Mouse (Mus musculus): ENCODE data around the gene Mast4. TPM values are rescaled to one million over a fixed set of nuclear protein-coding genes. Genes with fewer than 3 reads are reported as not detected.

Gene Mast4
- total RNA-seq, 2 experiments from 2014 or later: 80.4 to 89.0 TPM

DNA sequence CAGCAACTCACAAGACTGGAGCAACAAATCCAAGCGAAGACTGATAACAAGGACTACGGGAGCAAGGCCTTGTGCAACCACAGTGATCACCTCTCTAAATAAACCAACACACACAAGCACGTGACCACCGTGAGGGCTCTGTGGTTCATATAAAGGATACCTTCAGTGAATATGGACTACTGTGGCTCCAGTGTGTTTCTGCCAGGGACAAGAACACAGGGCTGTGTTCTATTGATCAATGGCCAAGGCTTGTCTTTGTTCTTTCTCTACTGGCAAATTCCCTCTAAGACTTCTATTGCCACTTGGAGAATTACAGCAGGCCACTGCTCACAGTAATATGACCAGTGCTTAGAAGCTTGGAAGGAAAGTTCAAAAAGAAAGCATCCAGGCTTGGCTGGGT lies 291.3 kb downstream of the Mast4 start:
- DNase-seq: no peak

DNA sequence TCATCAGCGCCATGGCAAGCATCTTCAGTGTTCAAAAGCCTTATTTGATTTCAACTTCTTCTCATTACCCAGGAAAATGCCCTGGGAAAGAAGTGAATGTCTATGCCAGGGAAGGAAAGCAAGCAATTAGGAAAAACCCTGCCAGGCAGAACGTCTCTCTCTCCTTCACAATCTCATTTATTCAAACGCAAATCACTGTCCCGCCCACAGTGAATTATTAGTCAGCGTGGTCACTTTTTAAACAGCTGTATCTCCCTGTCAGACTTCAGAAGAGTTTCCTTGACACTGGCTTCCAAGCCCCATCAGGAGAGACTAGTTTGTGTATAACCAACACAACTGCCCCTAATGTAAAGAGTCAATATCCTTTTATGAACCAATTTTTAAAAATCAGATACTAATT lies 296.8 kb downstream of the Mast4 start:
- DNase-seq: no peak

DNA sequence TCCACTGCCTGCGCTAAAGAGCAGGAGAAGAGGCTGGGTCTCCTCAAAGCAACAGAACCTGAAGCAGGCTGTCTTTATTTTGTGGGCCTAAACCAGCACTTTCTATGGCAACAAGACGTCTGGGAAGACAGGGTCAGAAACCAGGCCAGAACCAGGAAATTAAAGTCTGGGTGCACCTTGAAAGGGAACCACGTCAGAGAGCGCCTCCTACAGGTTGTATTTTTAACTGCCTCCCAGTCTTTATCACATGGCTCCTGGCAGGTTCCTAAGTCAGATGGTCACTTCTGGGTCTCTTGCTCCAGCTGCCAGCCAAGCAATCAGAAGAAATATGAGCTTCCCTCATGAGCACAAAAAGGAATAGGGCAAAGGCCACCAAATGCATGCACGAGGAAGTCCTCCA lies 304.9 kb downstream of the Mast4 start:
- no peak for DNase-seq

DNA sequence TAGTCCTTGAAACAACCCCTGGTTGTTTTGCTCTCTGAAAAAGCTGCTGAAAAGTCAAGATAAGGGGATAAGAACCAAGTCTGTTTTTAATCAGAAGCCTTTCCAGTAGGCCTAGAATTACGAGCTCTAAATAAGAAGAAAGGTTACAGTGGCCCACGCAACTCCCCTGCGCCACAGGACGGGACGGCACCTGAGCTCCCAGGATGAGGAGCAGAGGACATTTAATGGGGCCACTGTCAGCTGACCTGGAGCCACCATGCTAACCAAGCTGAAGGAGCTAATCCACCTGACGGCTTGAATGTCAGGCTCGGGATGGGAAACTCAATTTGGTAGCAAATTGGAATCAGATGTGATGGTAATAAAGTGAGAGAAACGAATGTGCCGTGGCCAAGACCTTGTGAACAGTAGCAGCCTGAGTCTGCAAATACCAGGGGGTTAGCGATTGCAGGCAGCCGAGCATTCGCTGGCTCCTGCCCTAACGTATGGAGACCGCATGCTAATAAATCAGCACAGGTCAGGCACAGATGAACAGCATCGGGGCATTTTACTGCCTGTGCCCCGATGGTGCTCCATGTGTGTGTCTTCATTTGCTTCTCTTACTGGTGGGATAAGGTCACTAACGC lies 306.7 kb downstream of the Mast4 start:
- no peak for DNase-seq

DNA sequence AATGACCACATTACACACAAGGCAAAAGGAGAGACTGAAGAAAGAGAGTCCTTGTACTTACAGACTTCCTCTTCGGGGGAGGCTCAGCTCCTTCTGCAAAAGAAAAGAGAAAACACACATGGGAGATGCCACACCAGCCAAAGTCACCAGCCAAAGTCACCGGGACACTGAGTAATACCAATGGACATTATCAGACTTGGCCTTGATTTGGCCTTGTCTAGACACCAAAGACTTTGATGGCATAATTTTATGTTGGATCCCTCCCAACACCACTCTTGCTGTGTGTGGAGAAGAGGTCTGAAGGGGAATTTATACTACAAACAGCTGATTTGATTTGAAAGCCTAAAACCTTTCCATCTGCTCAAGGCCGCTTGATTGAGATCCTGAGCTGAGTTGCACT lies 308.8 kb downstream of the Mast4 start:
- no peak for DNase-seq

DNA sequence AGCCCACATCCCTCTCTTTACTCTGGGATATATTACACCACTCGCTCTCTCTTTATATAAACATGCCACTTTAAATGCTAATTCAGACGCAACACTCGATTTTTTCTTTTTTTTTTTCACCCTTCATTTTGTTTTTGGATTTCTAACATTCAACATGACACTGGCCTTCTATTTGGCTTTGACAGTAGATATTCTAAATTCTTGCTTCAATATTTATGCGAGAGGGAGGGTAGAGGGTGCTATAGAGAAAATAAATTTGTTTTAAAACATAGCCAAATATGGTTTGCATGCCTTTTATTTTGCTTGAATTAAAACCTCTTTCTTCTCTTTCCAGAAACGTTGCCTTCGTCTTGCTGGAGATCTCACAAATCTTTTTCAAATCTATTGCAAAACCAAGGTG lies 315.8 kb downstream of the Mast4 start:
- no peak for DNase-seq

DNA sequence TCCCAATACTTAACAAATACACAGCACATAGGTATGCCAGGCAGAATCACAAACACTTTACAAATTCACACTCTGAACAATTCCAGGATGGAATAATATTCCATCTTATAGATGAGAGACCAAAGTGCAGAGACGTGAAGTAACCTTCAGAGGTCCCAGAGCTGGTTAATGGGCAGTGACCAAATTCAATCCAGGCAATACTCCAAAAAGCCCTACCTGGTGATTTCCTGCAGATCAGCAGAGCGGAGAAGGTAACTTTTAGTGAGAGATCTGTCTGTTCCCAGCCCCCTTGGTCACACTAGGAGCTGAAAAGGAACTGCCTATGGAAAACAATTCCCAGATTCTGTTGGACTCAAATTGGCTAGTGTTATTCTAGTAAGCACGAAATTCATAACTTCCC lies 316.6 kb downstream of the Mast4 start:
- no peak for DNase-seq

DNA sequence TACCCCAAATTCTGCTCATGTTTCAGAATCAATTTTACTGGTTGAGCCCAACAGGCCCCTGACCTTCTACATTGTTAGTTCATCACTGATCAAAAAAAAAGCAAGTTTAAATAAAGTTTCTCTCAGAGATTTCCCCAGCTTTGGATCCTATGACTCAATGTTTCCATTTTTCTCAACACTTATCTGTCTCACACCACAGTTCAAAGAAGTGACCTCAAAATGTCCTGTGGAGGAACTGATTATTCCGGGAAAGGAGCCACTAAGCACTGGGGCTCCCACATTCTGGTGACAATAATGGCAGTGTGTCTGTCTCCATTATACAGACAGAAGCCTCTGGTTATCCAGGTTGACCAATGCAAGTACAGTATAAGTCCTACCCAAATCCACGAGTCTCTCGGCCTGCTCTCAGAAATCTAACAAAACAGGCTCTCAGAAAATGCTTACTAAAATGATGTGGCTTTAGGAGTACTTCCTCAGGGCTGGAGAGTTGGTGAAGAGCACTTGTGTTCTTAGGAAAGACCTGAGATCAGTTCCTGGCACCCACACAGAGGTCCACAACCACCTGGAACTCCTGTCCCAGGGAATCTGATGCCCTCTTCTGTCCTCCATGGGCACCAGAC lies 319.1 kb downstream of the Mast4 start:
- DNase-seq: no peak

DNA sequence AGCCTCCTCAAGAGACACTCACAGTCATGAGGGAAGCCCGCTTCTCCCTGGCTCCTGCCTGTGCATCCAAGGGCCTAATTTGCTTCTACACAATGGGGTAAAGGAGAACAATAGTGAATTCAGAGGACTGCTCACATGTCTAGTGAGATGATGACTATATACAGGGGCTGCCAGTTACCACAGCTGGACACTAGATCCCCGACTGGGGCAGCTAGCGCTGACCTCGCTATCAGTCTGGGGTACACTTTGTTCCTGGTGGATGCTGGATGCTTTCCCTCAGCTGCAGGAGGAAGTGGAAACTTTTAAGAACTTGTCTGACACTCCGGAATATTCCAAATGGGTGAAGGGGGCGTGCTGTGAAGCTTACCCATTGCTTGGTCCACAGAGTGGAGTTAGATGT lies 319.7 kb downstream of the Mast4 start:
- peak; percentile 15 for DNase-seq

DNA sequence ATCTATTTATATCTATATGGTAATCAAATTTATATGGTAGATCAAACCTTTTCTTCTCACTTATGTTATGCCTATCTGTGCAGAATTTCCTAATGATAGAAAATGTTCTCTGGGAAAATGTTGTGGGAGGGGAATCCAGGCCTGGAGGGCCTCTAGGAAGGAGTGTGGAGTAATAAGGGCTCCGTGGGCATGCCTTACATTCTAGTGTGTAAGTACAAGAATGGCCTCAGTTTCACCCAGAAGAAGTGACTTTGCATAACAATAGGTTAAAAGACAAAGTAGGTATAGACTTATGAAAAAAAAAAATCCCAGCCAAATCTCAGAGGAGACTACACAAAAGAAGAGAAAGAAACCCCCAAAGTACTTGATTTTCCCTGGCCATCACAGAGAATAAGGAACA lies 320.1 kb downstream of the Mast4 start:
- no peak for DNase-seq

DNA sequence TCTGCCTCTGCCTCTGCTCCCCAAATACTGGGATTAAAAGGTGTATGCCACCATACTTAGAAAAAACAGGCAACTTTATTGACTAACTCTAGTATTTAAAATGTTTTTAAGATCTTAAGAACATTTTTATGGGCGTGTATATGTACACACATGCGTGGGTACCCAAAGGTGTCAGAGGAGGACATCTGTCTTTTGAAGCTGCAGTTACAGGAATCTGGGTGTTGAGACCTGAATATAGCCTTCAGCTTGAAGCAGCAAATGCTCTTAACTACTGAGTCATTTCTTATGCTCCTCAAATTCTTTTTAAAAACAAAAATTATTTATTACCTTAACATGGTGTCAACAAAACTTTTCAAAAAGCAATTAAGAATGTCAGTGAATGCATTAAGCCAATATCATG lies 329.1 kb downstream of the Mast4 start:
- DNase-seq: no peak

DNA sequence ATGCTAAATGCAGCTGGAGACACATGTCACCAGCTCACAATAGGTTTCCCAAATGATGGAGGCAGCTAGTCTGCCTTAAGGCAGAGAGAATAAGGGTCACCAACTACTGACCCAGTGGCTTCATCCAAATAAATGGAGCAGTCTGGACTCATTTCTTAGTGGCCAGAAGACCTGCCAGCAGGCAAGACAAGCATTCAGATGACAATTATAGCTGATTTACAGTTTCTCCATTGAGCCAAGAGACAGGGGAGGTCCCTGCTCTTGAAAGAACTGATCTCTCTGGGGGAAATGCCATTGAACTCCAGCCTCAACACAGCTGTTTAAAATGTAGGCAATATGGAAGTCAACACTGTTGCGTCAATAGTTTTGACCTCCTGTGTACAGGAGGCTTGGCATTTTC lies 332.5 kb downstream of the Mast4 start:
- no peak for DNase-seq

DNA sequence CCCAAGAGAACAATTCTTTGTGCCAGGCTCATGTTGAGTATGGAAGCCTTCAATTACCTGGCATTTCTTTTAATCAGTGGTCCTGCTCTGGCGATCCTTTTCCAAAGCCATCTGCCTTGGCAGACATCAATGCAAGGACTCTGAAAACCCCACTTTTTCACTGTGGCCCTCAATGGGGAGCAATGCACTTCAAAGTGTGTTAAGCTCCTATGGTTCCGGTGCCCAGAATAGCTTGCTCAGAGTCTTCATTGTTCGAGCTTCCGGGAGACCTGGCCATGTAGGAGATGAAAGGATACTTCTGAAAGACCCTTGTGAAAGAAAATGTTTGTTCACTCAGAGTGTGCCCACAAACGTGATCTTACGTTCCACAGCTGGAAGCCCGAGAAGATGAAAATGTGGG lies 333.4 kb downstream of the Mast4 start:
- no peak for DNase-seq

DNA sequence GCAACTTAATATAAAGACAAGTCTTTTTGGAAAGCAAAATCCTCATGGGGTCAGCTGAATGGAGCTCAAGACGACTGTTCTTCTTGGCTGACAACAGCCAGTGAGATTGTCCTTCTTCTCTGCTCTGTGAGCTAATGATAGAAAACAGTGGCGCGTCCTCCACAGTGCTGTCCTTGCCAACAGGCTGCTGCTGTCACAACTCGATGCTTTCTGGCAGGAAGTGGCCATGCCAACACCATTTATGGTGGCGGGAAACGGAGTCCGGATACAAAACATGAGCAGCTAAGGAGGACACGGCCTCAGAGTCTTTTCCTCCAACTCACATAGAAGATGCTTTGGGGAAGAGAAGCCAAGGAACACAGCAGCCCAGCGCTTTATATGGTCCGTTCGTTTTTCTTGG lies 340.2 kb downstream of the Mast4 start:
- DNase-seq: peak; percentile 49

DNA sequence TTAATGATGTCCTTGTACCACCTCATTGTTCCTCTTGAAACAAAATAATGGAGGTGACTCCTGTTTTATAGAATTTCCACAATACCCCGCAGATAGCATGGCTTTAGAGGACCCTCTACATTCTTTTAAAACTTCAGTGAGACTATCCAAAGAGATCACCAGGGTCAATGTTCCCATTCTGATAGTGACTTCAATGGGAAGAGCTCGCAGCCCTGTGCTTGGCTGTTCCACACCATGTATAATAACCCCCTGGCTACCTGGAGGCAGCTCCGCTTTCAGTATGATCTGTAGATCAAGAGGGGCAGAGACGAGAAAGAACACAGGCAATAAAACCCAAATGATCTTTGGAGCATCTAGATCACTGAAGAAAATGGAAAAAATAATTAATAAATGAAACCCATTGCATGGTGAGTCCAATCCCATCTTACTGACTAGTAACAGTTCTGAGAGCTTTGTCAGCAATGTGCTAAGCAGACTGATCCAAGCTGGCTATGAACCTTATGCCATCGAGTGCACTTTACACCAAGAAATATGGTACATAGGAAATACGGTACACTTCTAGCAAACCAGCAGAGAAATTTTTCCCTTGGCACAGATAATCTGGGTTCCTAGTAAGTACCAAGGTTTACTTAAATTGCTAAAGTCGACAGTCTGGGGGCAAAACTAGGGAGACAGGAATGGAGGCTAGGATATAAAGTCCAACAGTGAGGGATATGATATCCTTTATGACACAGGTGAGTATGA lies 341.4 kb downstream of the Mast4 start:
- DNase-seq: no peak

DNA sequence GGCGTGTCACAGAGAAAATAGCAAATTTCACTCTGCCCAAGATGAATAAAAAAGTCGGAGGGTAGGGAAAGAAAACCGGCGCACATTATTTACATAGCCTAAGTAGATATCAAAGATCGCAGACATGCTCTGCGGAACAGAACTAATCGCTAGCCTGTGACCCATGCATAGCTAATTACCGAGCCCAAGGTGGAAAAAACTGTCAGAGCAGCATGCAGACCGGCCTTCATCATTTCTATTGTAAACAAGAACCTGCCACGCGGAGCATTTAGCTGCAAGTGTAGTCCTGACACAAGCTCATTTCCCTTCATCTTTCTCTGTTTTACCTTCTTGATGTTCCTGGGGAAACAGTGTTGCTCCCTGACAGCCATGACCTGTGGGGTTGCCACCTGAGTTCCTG lies 342.4 kb downstream of the Mast4 start:
- no peak for DNase-seq

DNA sequence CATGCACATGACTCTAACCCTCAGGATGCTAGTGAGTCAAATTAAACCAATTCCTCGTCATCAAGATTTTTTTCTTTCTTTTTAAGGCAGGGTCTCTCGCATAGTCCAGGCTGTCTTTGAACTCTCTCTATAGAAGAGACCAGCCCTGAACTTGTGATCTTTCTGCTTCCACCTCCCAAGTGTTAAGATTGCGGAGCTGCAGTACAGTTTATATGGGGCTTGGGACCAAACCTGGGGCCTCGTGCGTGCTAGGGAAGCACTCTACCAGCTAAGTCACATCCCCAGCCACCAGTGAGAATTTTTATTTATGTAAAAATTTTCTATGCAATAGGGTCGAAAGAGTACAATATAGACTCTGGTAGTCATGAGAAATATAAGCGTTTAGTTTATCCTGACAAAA lies 343.1 kb downstream of the Mast4 start:
- no peak for DNase-seq

DNA sequence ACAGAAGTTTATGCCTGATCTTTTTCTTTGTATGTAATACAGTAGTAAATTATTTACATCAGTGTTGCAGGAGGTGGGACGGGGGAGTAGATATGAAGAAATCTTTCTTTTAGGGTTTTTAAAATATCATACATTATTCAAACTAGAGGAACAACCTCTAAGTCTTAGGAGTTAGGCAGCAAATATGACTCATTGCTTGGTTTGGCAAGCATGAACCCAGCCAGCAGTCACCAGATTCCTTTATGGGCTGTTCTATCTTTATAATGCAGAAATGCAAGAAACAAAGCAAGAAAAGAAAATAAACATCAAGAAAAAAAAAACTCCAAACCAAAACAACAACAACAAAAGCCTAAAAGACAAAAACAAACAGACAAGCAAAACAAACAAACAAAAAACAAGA lies 344.2 kb downstream of the Mast4 start:
- peak; percentile 11 for DNase-seq

DNA sequence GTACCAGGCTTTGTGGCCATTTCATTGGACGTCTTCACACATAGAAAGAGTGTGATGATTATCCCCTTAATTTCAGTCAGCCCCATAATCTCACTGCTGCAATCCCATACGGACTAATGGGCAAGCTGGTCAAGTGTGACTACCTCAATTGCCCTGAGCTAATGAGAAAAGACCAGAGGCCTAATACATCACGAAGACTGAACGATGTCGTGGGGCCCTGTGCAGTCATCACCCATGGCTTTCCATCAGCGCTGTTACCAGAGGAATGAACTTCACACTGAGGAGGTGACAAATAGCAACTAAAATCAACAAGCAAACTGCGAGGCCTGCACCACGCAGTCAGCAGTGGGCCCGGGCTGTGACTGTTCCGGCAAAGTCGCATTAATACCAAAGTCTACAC lies 344.7 kb downstream of the Mast4 start:
- DNase-seq: no peak

DNA sequence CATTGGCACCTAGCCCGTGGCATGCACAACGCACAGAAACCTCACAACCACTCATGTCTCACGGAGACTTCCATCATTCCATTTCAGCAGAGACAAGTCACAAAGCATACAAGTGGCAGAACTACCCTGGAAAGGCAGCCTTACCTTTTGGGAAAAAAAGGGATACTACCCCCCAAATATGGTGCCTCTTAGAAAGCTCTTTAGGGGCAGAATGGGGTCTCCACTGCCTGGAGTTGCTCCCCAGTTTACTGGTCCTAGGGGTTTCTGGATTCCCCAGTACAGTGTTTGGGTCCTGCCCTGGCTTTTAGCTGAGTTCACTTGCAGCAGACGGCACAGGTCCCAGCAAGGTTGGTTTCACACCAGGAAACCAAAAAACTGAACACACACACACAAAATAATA lies 345.3 kb downstream of the Mast4 start:
- no peak for DNase-seq

DNA sequence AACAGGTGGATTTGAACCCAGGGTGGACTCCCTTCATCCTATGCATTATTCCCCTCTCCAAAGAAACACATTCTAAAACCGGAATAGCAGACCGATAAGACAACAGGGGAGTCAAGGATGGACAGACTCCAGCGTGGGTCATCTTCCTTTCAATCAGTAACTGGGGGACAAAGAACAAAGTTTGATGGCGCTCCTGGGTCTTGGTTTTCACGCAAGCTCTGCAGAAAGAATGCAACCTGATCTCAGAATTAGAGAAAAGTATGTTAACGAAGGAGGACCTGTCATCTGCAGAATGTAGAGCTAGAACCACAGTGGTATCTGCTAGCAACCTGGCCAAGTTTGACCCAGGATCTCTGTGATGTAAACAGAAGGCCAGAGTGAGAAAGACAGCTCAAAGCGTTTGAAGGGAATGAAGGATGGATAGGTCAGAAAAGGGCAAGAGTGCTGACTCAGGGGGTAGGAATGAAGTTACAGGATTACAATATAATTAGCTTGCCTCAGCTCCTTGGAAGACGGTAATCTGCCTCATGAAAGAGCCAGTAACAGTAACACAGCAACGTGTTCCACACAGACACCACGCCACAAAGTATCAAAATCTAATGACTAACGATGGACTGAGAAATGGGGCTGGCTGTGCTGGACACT lies 345.9 kb downstream of the Mast4 start:
- DNase-seq: no peak

DNA sequence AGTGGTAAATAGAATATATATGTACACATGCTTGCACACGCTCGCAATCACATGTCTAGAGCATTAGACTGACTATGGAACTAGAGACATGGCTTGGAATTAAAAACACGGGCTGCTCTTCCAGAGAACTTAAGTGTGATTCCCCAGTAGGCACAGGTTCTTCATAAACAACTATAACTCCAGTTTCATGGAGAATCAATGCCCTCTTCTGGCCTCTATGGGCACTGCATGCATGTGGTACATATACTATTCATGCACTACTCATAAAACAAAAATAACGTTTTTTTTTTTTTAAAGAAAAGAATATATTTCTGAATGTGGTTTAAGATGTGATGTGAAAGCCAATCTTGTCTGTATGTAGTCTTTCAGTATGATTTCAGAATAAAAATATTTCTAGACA lies 349.7 kb downstream of the Mast4 start:
- DNase-seq: peak; percentile 9

DNA sequence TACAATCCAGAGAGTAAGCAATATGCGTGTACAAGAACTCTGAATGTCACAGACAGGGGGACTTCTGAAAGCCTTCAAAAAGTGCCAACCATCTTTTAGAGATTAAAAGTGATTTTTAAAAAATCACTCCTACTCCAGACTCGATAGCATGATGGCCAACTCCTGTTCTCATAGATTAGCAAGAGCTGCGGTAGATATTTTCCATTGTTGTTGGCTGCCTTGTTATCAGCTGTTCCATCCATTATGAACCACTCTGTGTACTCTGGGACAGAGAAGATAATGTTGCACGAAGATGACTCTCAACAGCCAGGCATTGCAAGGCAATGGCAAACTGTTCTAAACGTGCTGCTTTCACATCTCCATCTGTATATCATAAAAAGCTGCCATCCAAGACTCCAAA lies 360.4 kb downstream of the Mast4 start:
- no peak for DNase-seq

DNA sequence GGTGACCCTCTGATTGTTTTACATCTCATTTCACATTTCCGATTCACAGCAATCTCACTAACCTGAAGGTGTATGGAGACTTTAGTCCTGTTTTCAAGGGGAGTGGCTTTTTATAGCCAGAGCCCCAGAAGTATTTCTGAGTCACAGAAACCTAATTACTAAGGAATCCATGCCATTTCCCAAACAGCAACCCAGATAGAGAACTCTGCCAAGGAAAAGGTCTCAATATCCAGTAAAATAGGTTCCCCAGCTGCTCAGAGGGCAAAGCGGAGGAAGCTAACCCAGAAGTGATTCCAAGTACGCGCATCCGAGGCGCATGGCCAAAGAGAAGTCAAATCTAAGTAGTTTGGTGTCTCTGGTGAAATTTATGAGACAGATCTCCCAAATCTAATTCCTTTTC lies 370.8 kb downstream of the Mast4 start:
- no peak for DNase-seq
